Mouse (Mus musculus) intestine, embryonic 16.5 days (tissue): ENCODE measurements at regions not wholly inside any gene's neighbourhood (a gene's known extent, or its start where the extent isn't known, plus 50 kb on each side); places are given as distances from the start of the nearest gene placed in this dataset.
A peak's percentile ranks its signal among the peaks of the same experiment; 100 is the strongest.

Experiments used
- ATAC-seq: fragments of 200-750 bp; cut with Nextera tagmentation; 2 replicates; pipeline ENCODE4 v1.8.0; 2017; ENCODE audit warnings: moderate TSS enrichment, moderate library complexity
- H3K27ac ChIP-seq: fragments of 300-500 bp; sonication (generic); 2 replicates; pipeline ENCODE4 v1.5.1; 2014; ENCODE audit warnings: mild to moderate bottlenecking, low read length
- H3K27me3 ChIP-seq: fragments of 300-500 bp; sonication (generic); replicated peaks from 2 replicates; pipeline ENCODE4 v1.6.1; 2014; ENCODE audit warnings: low read length, control low read depth, mixed read lengths; ENCODE audit not compliant: control insufficient read depth, insufficient read depth
- H3K36me3 ChIP-seq: fragments of 300-500 bp; sonication (generic); 2 replicates; pipeline ENCODE4 v1.6.1; 2014; ENCODE audit warnings: low read length, control low read depth; ENCODE audit not compliant: control insufficient read depth, insufficient read depth
- H3K4me1 ChIP-seq: fragments of 300-500 bp; sonication (generic); 2 replicates; pipeline ENCODE4 v1.6.1; 2014; ENCODE audit warnings: low read length, control low read depth, mixed read lengths; ENCODE audit not compliant: control insufficient read depth, insufficient read depth
- H3K4me2 ChIP-seq: fragments of 300-500 bp; sonication (generic); 2 replicates; pipeline ENCODE4 v1.6.1; 2014; ENCODE audit warnings: low read depth, low read length, control low read depth
- H3K4me3 ChIP-seq: fragments of 300-500 bp; sonication (generic); 2 replicates; pipeline ENCODE4 v1.5.1; 2014; ENCODE audit warnings: mild to moderate bottlenecking, low read length
- H3K9ac ChIP-seq: fragments of 300-500 bp; sonication (generic); 2 replicates; pipeline ENCODE4 v1.6.1; 2014; ENCODE audit warnings: low read depth, low read length
- H3K9me3 ChIP-seq: fragments of 300-500 bp; sonication (generic); 2 replicates; pipeline ENCODE4 v1.6.1; 2016; ENCODE audit warnings: low read length, control low read depth; ENCODE audit not compliant: control insufficient read depth
- WGBS: fragments of 180-500 bp; shearing (Covaris S2); extraction: QIAGEN DNeasy Blood & Tissue Kit; methylation state at CpG from one replicate; pipeline ENCODE4 v1.1.7; 2014; 5-methylcytosine and 5-hydroxymethylcytosine counted together

DNA sequence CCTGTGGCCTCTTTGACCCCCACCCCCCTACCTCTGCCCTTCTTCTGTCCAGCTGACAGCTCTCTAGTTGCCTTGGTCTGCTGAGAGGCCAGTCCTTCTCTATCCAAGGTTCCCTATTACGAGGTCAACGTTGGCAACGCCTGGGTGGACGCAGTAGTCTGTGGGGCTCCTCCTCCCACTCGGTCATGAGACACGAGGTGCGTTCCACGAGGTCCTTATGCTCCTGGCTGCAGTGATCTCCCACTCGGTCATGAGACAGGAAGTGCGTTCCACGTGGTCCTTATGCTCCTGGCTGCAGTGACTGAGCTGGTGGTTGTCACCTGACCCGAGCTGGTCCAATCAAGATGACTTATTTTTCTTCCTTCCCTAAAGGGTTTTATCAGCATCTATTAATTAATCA, 220.7 kb downstream of the Prex1 start:
- Histone ChIP-seq H3K4me1 (peaks cover 9% of the 10 kb centered on the region; the same call in 1 of the 2 replicates), H3K27me3 (no peaks in the 10 kb centered on the region), H3K9me3 (no peaks in the 10 kb centered on the region), H3K9ac (no peak overlapping the region), H3K27ac (no peak overlapping the region), H3K36me3 (no peaks in the 10 kb centered on the region), H3K4me3 (no peak overlapping the region), H3K4me2 (no peak overlapping the region)
- no peak for ATAC-seq
- WGBS, result 78% methylated on average over 12 of the region's 12 CpGs

DNA sequence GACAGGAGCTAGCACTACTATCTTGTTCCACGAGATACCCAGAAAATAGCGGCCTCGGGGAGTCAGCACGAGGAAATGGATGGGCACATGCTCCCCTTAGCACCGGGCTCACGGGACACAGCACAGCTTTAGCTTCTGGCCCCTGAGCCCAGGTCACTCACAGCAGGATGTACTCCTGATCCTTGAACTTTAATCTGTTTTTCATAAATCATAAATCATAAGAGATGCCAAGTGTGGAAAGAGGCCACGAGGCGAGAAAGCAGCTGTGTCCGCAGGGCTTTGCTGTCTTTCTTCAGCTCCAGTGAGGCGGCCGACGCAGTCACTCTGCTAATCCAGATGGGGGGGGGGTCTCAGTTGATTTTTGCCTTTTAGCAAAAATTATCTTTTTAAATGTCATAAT, 221.2 kb downstream of the Prex1 start:
- Histone ChIP-seq H3K4me1 (peaks cover 13% of the 10 kb centered on the region; the same call in 1 of the 2 replicates), H3K9ac (0 out of 2 replicates have a peak overlapping the region, but pooled peaks have one; percentile 19), H3K36me3 (no peaks in the 10 kb centered on the region), H3K27ac (no peak overlapping the region), H3K4me2 (no peak overlapping the region), H3K27me3 (no peaks in the 10 kb centered on the region), H3K4me3 (no peak overlapping the region), H3K9me3 (no peaks in the 10 kb centered on the region)
- 53% methylated on average over 12 of the region's 12 CpGs for WGBS
- no peak for ATAC-seq

- Histone ChIP-seq H3K4me2 (no peak overlapping the region), H3K4me1 (peaks cover 13% of the 10 kb centered on the region; the same call in 1 of the 2 replicates), H3K27ac (no peak overlapping the region), H3K27me3 (no peaks in the 10 kb centered on the region), H3K36me3 (no peaks in the 10 kb centered on the region), H3K9me3 (no peaks in the 10 kb centered on the region), H3K9ac (no peak overlapping the region), H3K4me3 (no peak overlapping the region)
- WGBS, result 78% methylated on average over 6 of the region's 6 CpGs
- no peak for ATAC-seq
These were observed 221.8 kb downstream of the Prex1 start for GRCm38 (mm10) chr2:166491861-166492260.

DNA sequence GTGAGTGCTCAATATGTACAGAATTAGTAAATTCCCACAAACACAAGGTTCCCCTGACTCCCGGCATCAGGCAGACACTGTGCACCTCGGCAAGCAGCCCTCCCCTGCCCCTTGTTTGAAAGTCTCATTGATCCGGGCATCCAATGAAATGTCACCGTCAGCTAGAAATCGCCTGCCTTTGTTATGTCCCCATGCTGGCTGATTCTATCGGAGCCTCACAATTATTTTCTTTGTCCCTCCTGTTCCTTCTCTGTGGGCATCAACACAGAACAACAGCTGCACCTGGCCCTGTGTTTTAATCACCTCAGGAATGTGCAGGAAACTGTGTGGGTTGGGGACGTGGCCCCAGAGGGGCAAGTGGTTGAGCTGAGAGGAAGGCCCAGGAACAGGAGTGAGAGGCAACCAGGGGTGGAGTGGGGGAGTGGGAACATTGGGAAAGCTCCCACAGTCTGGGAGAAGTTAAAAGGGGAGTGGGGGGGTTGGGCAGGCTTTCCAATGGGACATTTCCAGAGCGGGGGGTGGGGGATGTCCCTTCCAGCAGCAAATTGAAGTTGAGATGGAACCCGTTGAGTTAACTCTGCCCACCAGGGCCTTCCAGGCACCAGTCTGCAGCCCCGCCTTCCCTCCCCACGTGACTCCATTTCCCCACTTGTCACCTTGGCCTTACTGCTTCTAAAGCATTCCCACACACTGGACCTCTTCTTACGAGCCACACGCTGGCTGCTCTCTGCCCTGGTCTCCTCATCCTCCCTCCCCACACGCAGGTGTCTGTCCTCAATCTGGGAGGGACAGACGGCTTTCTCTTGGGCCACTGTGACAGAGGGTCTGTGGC, 224.4 kb downstream of the Prex1 start:
- no peaks in the 10 kb centered on the region for H3K27me3 ChIP-seq
- no peaks in the 10 kb centered on the region for H3K9me3 ChIP-seq
- H3K4me1 ChIP-seq, result peaks cover 25% of the 10 kb centered on the region
- no peak overlapping the region for H3K4me2 ChIP-seq
- H3K36me3 ChIP-seq, result no peaks in the 10 kb centered on the region
- H3K4me3 ChIP-seq, result no peak overlapping the region
- WGBS, result 60% methylated on average over 15 of the region's 15 CpGs
- no peak overlapping the region for H3K27ac ChIP-seq
- ATAC-seq, result no peak
- H3K9ac ChIP-seq, result no peak overlapping the region

- no peak overlapping the region for H3K4me3 ChIP-seq
- no peaks in the 10 kb centered on the region for H3K36me3 ChIP-seq
- no peaks in the 10 kb centered on the region for H3K9me3 ChIP-seq
- H3K9ac ChIP-seq, result no peak overlapping the region
- no peak overlapping the region for H3K27ac ChIP-seq
- WGBS, result 81% methylated on average over 15 of the region's 15 CpGs
- no peaks in the 10 kb centered on the region for H3K27me3 ChIP-seq
- H3K4me1 ChIP-seq, result peaks cover 24% of the 10 kb centered on the region
- no peak for ATAC-seq
- no peak overlapping the region for H3K4me2 ChIP-seq
These were observed 225.9 kb downstream of the Prex1 start for GRCm38 (mm10) chr2:166487688-166488087.

DNA sequence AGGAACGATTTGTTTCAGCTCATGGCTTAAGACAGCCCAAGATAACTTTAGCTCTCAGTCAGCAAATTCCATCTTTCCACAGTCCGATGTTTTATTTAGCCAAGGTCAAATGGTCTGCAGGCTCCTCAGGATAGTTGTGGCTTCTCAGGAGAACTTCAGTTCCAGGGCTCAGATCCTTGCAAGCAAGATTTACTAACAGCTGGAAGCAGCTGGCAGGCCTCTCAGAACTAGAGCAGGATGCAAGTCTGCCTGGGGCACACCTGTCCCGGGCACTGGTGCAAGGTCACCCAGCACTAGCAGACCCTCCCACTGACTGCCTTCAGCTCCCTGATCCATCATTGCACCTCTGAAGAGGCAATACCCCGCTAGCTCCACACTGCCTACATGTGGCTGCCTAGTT, 227.8 kb downstream of the Prex1 start:
- Histone ChIP-seq H3K36me3 (no peaks in the 10 kb centered on the region), H3K4me1 (peaks cover 20% of the 10 kb centered on the region), H3K27ac (peak overlapping the region; percentile 68), H3K27me3 (no peaks in the 10 kb centered on the region), H3K9ac (peak overlapping the region; percentile 33; the same call in 1 of the 2 replicates), H3K4me2 (no peak overlapping the region), H3K9me3 (no peaks in the 10 kb centered on the region), H3K4me3 (no peak overlapping the region)
- 35% methylated on average over 4 of the region's 4 CpGs for WGBS
- ATAC-seq, result no peak

DNA sequence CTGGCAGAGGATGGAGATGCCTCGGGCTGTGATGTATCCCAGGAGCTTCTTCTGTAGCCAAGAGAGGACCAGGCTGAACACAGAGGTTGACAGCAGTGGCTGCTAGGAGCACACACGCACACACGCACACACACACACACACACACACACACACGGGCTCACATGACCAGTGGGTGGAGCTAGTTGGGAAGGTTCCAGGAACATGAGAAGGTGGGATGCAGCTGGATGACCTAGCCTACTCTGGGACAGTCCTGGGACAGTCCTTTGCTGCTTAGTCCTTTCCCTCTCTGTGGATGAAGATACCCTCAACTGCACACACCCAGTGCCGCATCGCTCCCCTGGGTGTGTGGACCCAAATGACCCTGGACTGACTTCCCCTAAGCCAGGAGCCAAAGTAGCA, 228.3 kb downstream of the Prex1 start:
- no peak overlapping the region for H3K4me2 ChIP-seq
- no peaks in the 10 kb centered on the region for H3K36me3 ChIP-seq
- no peaks in the 10 kb centered on the region for H3K27me3 ChIP-seq
- H3K4me1 ChIP-seq, result peaks cover 20% of the 10 kb centered on the region
- 0 out of 2 replicates have a peak, but pooled peaks have one; percentile 35 for ATAC-seq
- H3K4me3 ChIP-seq, result no peak overlapping the region
- H3K27ac ChIP-seq, result peak overlapping the region; percentile 68
- WGBS, result 64% methylated on average over 6 of the region's 6 CpGs
- no peaks in the 10 kb centered on the region for H3K9me3 ChIP-seq
- peak overlapping the region; percentile 33; the same call in 1 of the 2 replicates for H3K9ac ChIP-seq

DNA sequence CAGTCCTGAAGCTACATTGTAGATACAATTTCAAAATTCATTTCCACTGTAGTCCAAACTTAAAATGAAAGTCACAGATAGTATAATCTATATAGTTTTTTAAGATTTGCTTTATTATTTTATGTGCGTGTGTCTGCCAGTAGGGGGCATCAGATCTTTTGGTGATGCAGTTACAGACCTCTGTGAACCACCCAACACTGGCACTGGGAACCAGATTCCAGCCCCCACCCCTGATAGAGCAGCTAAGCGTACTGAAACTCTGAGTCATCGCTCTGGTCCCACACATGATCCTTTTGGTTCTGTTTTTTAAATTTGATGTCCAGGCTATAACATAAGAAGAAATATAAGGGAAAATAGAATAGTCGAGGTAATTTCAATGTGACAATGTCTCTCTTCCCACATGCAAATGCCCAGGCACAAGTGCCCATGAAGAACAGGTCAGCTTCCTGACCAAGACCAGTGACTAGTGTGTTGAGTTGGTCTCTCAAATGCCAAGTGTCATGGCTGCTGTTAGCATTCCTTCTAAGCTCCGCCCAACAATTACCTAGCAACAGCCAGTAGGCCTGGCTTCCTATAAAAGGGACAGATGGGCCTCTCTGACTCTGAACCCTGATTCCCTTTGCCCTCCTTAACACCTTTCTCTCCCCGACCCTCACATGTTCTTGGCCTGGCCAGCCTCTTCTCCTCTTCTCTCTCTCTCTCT, 229.9 kb downstream of the Prex1 start:
- H3K4me2 ChIP-seq, result no peak overlapping the region
- peaks cover 20% of the 10 kb centered on the region for H3K4me1 ChIP-seq
- no peaks in the 10 kb centered on the region for H3K36me3 ChIP-seq
- ATAC-seq, result no peak
- H3K9ac ChIP-seq, result no peak overlapping the region
- WGBS, result 79% methylated on average over 6 of the region's 6 CpGs
- H3K27me3 ChIP-seq, result no peaks in the 10 kb centered on the region
- H3K9me3 ChIP-seq, result no peaks in the 10 kb centered on the region
- no peak overlapping the region for H3K4me3 ChIP-seq
- H3K27ac ChIP-seq, result no peak overlapping the region

- no peak overlapping the region for H3K4me3 ChIP-seq
- no peak for ATAC-seq
- H3K27ac ChIP-seq, result no peak overlapping the region
- WGBS, result 52% methylated on average over 14 of the region's 14 CpGs
- no peaks in the 10 kb centered on the region for H3K27me3 ChIP-seq
- H3K9ac ChIP-seq, result no peak overlapping the region
- no peaks in the 10 kb centered on the region for H3K9me3 ChIP-seq
- H3K4me1 ChIP-seq, result peaks cover 20% of the 10 kb centered on the region
- H3K4me2 ChIP-seq, result no peak overlapping the region
- H3K36me3 ChIP-seq, result no peaks in the 10 kb centered on the region
These were observed 230.7 kb downstream of the Prex1 start for GRCm38 (mm10) chr2:166482720-166483616.
